Mouse (Mus musculus): ENCODE results near the gene Fam120b. TPM values are rescaled to one million over a fixed set of nuclear protein-coding genes. Genes with fewer than 3 reads are reported as not detected.

Gene Fam120b
- total and polyA plus RNA-seq, 2 experiments from 2014 or later: 35.8 to 40.6 TPM

DNA sequence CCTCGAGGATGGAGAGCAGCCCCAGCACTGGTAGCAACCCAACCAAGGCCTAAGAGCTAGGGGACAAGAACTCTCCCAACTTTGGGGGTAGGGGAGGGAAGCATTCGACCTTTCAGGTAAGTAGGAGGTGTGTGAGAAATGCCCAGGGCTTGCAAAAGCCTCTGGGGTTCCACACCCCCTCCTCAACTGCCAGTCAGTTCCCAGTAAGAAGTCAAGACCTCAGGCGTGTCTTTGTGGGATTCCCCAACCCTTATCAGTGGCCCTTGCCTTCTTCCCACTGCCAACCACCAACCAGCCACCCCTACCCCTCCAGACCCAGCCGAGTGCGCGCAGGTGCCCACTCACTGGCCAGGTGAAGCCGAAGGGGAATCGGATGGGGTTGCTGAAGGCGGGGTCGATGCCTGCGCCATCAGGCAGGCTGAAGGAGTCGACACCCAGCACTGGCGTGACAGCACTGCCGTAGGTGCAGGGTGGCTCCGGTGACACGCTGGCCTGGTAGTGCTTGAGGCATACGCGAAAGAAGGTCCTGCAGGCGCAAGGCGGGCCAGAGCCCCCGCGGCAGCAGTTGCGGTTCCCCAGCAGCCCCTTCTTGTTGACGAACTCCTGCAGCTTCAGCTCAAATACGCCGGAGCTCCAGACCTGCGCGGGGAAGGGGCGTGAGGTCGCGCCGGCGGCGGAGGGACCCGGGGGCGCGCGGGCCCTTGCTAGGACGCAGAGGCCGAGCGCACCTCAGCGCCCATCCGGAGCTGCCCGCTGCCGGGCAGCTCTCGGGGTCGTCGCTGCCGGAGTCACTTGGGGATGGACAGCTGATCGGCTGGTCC is 21.5 kb upstream of the Fam120b start:
- ATAC-seq (ENCODE audit: low FRiP score) (no peak), DNase-seq (ENCODE audit: low spot score) (no peak)
- under 1% methylated on average over 50 of the region's 50 CpGs for WGBS
- no peak for TF ChIP-seq CTCF (IDR thresholded peaks at IDR 0.05)
- Histone ChIP-seq H3K9me3 (ENCODE audit: low read length) (no peaks in the 10 kb centered on the region), H3K4me2 (ENCODE audit: low read depth, low read length, poor library complexity, severe bottlenecking) (peak overlapping the region; percentile 92), H3K4me1 (ENCODE audit: insufficient read depth, low read length) (peaks cover 19% of the 10 kb centered on the region), H3K9ac (replicated peaks; ENCODE audit: low read length, poor library complexity, severe bottlenecking) (peak overlapping the region; percentile 85), H3K27ac (ENCODE audit: low read depth, low read length) (peak overlapping the region; percentile 94), H3K27me3 (ENCODE audit: insufficient read depth, low read length) (no peaks in the 10 kb centered on the region), H3K4me3 (ENCODE audit: low read depth, low read length) (peak overlapping the region; percentile 73), H3K36me3 (ENCODE audit: insufficient read depth, low read length) (peaks cover 12% of the 10 kb centered on the region)

DNA sequence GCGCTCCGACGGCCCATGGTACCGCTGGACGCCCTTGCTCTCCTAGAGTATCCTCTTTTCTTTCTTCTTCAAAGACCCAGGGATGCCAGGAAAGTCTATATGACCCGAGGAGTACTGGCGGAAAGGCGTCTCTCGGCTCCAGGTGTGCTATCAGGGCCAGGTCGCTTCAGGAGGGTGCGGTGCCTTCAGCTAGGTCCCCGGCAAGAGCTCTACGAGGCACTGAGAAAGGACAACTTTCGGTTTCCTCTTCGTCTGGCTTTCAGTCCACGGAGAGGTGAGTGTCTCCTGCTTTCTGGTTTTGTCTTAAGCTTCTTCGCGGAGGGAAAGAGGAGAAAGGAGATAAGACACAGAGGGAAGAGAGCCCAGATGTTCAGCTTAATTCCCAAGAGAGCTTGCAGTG is 20.8 kb upstream of the Fam120b start:
- H3K36me3 ChIP-seq (ENCODE audit: insufficient read depth, low read length): peaks cover 6% of the 10 kb centered on the region
- H3K27me3 ChIP-seq (ENCODE audit: insufficient read depth, low read length): no peaks in the 10 kb centered on the region
- ATAC-seq (ENCODE audit: low FRiP score) (0 out of 2 replicates have a peak, but pooled peaks have one; percentile 0), DNase-seq (ENCODE audit: low spot score) (no peak)
- H3K9me3 ChIP-seq (ENCODE audit: low read length): no peaks in the 10 kb centered on the region
- H3K4me2 ChIP-seq (ENCODE audit: low read depth, low read length, poor library complexity, severe bottlenecking): peak overlapping the region; percentile 92
- peaks cover 21% of the 10 kb centered on the region for H3K4me1 ChIP-seq (ENCODE audit: insufficient read depth, low read length)
- WGBS: under 1% methylated on average over 18 of the region's 18 CpGs
- peak overlapping the region; percentile 94 for H3K27ac ChIP-seq (ENCODE audit: low read depth, low read length)
- H3K4me3 ChIP-seq (ENCODE audit: low read depth, low read length): peak overlapping the region; percentile 73
- peak overlapping the region; percentile 85 for H3K9ac ChIP-seq (replicated peaks; ENCODE audit: low read length, poor library complexity, severe bottlenecking)
- TF ChIP-seq CTCF (IDR thresholded peaks at IDR 0.05): no peak

DNA sequence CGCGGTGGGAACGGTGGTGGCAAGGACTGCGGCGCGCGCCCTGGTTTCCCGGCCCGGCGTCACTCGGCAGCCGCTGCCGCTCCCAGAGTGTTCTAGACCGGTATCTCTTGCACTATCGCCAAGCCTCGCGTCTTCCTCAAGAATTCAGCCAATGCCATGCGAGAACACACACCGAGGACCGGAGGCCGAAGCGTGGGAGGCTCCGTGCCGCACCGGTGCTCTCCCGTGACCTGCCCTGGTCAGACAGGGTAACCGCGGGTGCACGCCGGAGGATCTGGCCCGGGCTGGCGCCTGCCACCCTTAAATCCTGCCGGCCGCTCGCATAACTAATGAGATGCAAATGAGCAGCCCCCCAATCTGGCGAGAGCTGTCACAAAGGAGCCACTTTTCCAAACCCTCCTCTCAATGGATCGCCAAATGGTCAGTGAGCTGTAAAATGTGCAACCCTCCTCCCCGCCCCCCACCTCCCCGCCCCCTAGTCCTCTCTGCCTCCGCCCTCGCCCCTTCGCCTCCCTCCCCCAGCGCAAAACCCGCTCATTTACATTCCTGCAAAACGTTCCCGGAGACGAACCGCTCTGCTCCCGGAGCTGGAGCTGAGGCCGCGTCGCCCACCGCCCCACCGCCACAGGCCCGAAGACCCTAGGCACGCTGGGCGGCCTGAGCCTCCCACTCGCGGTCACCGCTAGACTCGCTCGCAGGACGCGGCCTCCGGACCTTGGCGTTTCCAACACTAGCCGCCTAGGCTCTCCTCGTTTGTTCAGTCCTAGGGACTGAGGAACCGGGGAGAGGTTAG is 20.1 kb upstream of the Fam120b start:
- peak; percentile 66 for ATAC-seq (ENCODE audit: low FRiP score)
- H3K27ac ChIP-seq (ENCODE audit: low read depth, low read length): peak overlapping the region; percentile 94
- H3K27me3 ChIP-seq (ENCODE audit: insufficient read depth, low read length): no peaks in the 10 kb centered on the region
- peak overlapping the region; percentile 73 for H3K4me3 ChIP-seq (ENCODE audit: low read depth, low read length)
- no peaks in the 10 kb centered on the region for H3K36me3 ChIP-seq (ENCODE audit: insufficient read depth, low read length)
- H3K9me3 ChIP-seq (ENCODE audit: low read length): no peaks in the 10 kb centered on the region
- peak; percentile 89 for DNase-seq (ENCODE audit: low spot score)
- H3K4me2 ChIP-seq (ENCODE audit: low read depth, low read length, poor library complexity, severe bottlenecking): peak overlapping the region; percentile 92
- peaks cover 26% of the 10 kb centered on the region for H3K4me1 ChIP-seq (ENCODE audit: insufficient read depth, low read length)
- 1% methylated on average over 65 of the region's 69 CpGs for WGBS
- H3K9ac ChIP-seq (replicated peaks; ENCODE audit: low read length, poor library complexity, severe bottlenecking): peak overlapping the region; percentile 85
- TF ChIP-seq CTCF (IDR thresholded peaks at IDR 0.05): no peak

DNA sequence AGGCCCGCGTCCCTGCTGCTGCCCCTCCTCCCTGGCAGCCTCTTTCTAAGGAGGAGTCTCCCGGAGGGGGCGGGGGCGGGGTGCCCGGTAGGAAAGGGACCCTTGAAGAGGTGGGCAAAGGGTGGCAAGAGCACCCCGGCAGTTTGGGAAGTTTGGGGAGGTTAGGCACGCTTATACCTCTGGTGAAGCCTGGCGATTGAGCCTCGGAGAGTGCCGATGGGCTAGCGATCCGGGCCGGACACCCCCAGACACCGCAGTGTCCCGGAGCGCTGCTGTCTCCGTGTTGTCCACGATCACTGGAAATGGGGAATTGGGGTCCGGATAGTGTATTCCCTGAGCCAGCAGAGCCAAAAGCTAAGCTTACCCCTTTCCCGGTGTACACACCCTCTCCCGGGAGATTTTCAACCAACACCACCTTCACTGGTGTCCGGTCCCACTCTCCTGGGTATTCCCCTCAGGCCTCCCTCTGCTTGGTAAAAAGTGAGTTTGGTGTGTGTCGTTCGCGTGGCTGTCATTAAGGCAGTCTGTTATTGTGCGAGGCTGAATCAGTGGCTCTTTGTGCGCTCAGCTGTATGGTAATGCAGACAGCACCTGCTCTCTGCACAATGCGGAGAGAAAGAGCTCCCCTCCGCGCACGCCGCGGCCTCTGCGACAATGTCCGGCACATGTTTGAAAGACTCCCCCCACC is 19.4 kb upstream of the Fam120b start, which contains the start of gene Dll1:
TSS of gene Dll1 (minus strand) at position 379 of the 688 bp plus-strand sequence.
- Histone ChIP-seq H3K27me3 (ENCODE audit: insufficient read depth, low read length) (0 out of 2 replicates have a peak, but pooled peaks cover 4% of the 10 kb centered on the region), H3K4me3 (ENCODE audit: low read depth, low read length) (peak within 1 kb of the TSS; percentile 73), H3K4me2 (ENCODE audit: low read depth, low read length, poor library complexity, severe bottlenecking) (peak within 1 kb of the TSS; percentile 92), H3K9ac (replicated peaks; ENCODE audit: low read length, poor library complexity, severe bottlenecking) (peak within 1 kb of the TSS; percentile 85), H3K27ac (ENCODE audit: low read depth, low read length) (peak within 1 kb of the TSS; percentile 94), H3K9me3 (ENCODE audit: low read length) (no peaks in the 10 kb centered on the region), H3K36me3 (ENCODE audit: insufficient read depth, low read length) (no peaks in the 10 kb centered on the region), H3K4me1 (ENCODE audit: insufficient read depth, low read length) (peaks cover 32% of the 10 kb centered on the region)
- 1% methylated on average over 36 of the region's 36 CpGs for WGBS
- DNase-seq (ENCODE audit: low spot score) (peak; percentile 76), ATAC-seq (ENCODE audit: low FRiP score) (peak; percentile 48)
- TF ChIP-seq CTCF (IDR thresholded peaks at IDR 0.05): peak; percentile 23; the same call in 1 of the 2 replicates

DNA sequence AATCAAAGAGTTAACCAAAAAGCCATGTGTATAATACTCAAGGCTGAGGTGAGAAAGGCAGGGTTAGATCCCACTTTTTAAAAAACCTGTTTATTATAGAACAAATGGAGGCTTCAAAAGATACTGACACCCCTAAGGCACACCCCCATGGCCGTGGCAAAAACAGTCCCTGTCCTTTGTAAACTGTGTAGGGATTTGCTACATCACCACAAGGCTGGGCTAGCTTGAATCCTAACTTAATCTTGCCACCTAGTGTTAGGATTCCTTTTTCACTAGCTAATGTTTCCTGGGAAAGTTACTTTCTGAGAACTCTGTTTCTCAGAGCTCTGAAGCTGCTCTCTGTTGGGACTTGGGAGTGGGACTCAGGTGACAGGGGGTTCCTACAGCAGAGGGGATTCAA is 18.1 kb upstream of the Fam120b start:
- 0 out of 2 replicates have a peak overlapping the region, but pooled peaks have one; percentile 73 for H3K4me3 ChIP-seq (ENCODE audit: low read depth, low read length)
- H3K27ac ChIP-seq (ENCODE audit: low read depth, low read length): no peak overlapping the region
- 0% methylated on average over 1 of the region's 1 CpGs for WGBS
- H3K27me3 ChIP-seq (ENCODE audit: insufficient read depth, low read length): 0 out of 2 replicates have a peak, but pooled peaks cover 4% of the 10 kb centered on the region
- H3K4me2 ChIP-seq (ENCODE audit: low read depth, low read length, poor library complexity, severe bottlenecking): peak overlapping the region; percentile 92
- DNase-seq (ENCODE audit: low spot score) (peak; percentile 84), ATAC-seq (ENCODE audit: low FRiP score) (no peak)
- H3K9ac ChIP-seq (replicated peaks; ENCODE audit: low read length, poor library complexity, severe bottlenecking): no peak overlapping the region
- peak; percentile 86 for TF ChIP-seq CTCF (IDR thresholded peaks at IDR 0.05)
- peaks cover 20% of the 10 kb centered on the region for H3K4me1 ChIP-seq (ENCODE audit: insufficient read depth, low read length)
- H3K9me3 ChIP-seq (ENCODE audit: low read length): no peaks in the 10 kb centered on the region
- H3K36me3 ChIP-seq (ENCODE audit: insufficient read depth, low read length): no peaks in the 10 kb centered on the region
